Mouse (Mus musculus): ENCODE results near the gene Cyb561. TPM values are rescaled to one million over a fixed set of nuclear protein-coding genes. Genes with fewer than 3 reads are reported as not detected.

The Cyb561 gene
- polyA plus RNA-seq, 1 experiment from 2014 or later: 13.6 TPM

DNA sequence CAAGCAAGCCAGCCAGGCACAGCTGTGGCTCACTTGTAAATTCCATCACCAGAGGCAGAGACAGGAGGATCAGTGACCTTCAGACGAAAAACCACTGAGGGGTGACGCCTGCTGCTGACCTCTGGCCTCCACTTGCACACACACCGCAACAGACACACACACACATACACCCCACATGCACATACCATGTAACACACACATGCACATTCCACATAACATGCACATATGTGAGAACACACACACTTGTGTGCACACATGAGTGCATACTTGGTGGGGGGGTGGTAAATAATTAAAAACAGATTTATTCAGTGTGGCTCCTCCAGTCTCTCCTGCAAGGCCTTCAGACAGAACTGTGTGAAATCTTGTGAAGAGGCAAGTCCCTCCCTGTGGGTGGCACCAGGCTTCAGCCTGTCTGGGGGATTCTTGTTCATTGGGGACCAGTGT, 1.5 kb downstream of the Cyb561 start:
- Histone ChIP-seq H3K36me3 (no peaks in the 10 kb centered on the region), H3K4me3 (no peak overlapping the region), H3K9me3 (no peaks in the 10 kb centered on the region), H3K4me1 (peaks cover 9% of the 10 kb centered on the region; the same call in 1 of the 2 replicates), H3K9ac (no peak overlapping the region), H3K27ac (no peak overlapping the region), H3K27me3 (no peaks in the 10 kb centered on the region), H3K4me2 (replicated peaks) (no peak overlapping the region)
- 18% methylated on average over 3 of the region's 3 CpGs for WGBS
- ATAC-seq (ENCODE audit: insufficient number of reproducible peaks, insufficient read depth, low FRiP score, low TSS enrichment): no peak

DNA sequence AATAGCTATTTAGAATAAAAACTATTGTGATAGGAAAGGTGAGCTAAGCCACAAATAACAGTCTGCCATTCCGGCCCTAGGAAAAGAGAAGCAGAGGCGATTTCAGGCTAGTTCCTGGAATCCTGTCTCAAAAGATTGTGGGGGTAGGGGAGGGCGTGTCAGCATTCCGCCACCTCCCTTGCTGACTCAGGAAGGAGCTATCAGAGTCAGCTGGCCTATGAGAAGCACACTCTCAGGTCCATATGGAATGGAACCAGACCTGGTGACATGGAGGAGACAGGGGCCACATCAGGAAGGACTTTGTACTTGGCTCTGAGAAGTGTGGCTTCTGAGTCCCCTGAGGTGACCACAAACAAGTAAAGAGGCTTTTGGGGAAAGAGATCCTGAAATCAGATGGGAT, 2.6 kb downstream of the Cyb561 start:
- 64% methylated on average over 4 of the region's 4 CpGs for WGBS
- Histone ChIP-seq H3K9me3 (no peaks in the 10 kb centered on the region), H3K27me3 (0 out of 2 replicates have a peak, but pooled peaks cover 3% of the 10 kb centered on the region), H3K4me2 (replicated peaks) (no peak overlapping the region), H3K4me3 (no peak overlapping the region), H3K36me3 (no peaks in the 10 kb centered on the region), H3K9ac (no peak overlapping the region), H3K27ac (no peak overlapping the region), H3K4me1 (peaks cover 9% of the 10 kb centered on the region; the same call in 1 of the 2 replicates)
- no peak for ATAC-seq (ENCODE audit: insufficient number of reproducible peaks, insufficient read depth, low FRiP score, low TSS enrichment)

DNA sequence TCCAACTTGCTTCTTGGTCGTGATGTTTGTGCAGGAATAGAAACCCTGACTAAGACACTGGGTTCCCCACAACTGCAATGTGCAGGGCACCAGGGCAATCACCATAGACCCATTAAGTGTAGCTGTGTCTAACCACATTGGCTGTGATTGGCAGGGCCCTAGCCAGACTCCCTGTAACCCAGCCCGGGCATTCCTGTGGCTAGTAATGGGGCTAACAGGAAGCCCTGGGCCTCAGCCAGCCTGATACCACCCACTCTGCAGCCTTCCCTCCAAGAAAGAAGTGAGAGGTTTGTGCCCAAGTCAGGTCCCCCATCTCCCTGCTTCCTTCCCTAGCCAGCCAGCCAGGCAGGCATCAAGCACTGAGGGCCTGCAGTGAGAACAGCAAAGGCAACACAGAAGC, 4.9 kb downstream of the Cyb561 start:
- Histone ChIP-seq H3K9me3 (no peaks in the 10 kb centered on the region), H3K4me3 (no peak overlapping the region), H3K9ac (no peak overlapping the region), H3K4me1 (peaks cover 20% of the 10 kb centered on the region), H3K4me2 (replicated peaks) (no peak overlapping the region), H3K36me3 (no peaks in the 10 kb centered on the region), H3K27ac (no peak overlapping the region), H3K27me3 (peaks cover 22% of the 10 kb centered on the region)
- 71% methylated on average over 2 of the region's 2 CpGs for WGBS
- no peak for ATAC-seq (ENCODE audit: insufficient number of reproducible peaks, insufficient read depth, low FRiP score, low TSS enrichment)

DNA sequence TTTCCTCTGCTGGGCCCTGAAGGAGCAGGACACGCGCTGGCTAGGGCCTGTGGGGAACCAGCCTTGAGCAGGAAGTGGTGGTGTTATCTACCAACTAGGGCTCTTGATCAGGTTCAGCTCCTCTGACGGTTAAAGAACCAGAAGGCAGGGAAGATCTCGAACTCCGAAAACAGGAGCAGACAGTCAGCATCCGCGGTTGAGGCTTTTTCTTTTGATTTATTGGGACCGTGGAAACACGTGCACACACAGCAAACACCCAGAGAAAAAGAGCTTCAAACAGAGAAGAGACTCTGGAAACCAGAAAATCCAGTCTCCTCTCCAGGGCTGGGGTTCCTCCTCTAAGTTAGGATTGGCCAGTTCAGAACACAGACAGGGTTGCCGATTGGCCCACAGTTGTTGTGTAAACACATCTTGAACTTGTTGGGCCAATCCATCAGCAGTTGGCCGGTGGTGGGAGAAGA, 6.4 kb downstream of the Cyb561 start:
- peaks cover 31% of the 10 kb centered on the region for H3K27me3 ChIP-seq

DNA sequence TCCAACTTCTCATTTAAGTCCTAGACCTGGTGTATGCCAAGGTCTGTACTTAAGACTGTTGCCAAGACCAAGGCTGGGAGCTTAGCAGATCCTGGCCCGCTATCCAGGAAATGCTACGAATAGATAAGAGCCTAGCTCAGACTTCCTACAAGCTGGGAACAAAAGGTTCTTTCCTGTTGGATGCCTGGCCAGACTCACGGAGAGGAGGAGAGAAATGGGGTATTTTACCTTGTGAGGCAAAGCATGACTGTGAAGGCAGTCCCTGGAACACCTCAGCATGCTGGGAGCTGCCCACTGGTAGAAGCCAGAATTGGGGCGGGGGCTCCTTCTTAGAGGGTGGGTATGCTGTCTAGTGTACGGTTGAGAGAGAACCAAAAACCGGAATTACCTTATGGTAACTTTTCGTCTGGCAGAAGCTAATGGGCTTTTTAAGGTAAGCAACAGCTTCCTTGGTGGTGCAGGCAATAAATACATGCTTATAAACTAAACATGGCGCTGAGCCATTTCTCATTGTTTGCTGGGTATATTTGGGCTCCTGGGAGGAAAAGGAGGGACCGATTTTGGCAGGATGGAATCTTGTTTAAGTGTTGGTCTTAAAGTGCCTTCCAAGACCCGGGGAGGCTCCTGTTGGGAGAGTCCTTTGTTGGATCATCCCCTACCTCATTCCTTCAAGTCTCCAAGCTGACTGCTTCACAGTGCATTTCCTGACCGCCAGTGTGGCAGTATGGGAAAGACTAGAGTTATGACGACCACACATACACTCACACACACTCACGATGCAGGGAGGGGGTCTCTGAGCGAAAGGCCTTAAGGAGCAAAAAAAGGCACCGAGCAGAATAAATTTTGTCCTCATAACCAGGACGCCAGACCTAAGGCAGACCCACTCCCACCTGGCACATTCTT, 8.1 kb downstream of the Cyb561 start:
- Histone ChIP-seq H3K4me1 (peaks cover 18% of the 10 kb centered on the region), H3K9ac (peak overlapping the region; percentile 59; the same call in 1 of the 2 replicates), H3K4me3 (peak overlapping the region; percentile 69; the same call in 1 of the 2 replicates), H3K36me3 (no peaks in the 10 kb centered on the region), H3K27me3 (peaks cover 40% of the 10 kb centered on the region), H3K9me3 (no peaks in the 10 kb centered on the region), H3K4me2 (replicated peaks) (peak overlapping the region; percentile 99), H3K27ac (no peak overlapping the region)
- WGBS: 77% methylated on average over 16 of the region's 16 CpGs
- no peak for ATAC-seq (ENCODE audit: insufficient number of reproducible peaks, insufficient read depth, low FRiP score, low TSS enrichment)

More for the DNA sequence above, 6.4 kb downstream of the Cyb561 start:
- no peak overlapping the region for H3K9ac ChIP-seq
- H3K4me2 ChIP-seq (replicated peaks): no peak overlapping the region
- H3K36me3 ChIP-seq: no peaks in the 10 kb centered on the region
- no peaks in the 10 kb centered on the region for H3K9me3 ChIP-seq
- H3K4me3 ChIP-seq: no peak overlapping the region
- WGBS: 35% methylated on average over 11 of the region's 11 CpGs
- peaks cover 21% of the 10 kb centered on the region for H3K4me1 ChIP-seq
- ATAC-seq (ENCODE audit: insufficient number of reproducible peaks, insufficient read depth, low FRiP score, low TSS enrichment): no peak
- H3K27ac ChIP-seq: peak overlapping the region; percentile 14; the same call in 1 of the 2 replicates

DNA sequence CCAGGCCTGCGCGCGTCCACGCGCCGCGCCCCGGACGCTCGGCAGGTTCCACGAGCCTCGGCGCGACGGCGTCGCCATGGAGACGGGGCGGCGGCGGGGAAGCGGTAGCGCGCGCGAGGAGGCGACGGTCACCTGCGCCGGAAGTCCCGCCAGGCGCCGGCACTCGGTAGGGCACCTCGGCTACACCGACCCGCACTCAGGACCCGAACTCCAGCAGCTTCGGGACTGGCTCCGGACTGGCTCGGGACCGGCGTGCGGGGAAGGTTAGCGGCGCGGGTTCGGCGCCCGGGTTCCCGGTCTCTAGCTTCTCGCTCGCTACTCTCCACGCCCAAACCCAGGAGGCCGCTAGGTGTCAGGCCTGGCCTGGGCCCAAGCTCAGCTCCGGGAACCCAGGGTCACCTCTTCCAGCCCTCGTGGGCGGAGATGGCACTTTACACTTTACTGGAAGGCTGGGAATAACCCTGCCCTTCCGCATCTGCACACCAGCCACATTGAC, 9.0 kb downstream of the Cyb561 start:
- H3K4me3 ChIP-seq: peak overlapping the region; percentile 69
- peaks cover 18% of the 10 kb centered on the region for H3K4me1 ChIP-seq
- H3K36me3 ChIP-seq: no peaks in the 10 kb centered on the region
- H3K9ac ChIP-seq: peak overlapping the region; percentile 59
- H3K4me2 ChIP-seq (replicated peaks): peak overlapping the region; percentile 99
- no peaks in the 10 kb centered on the region for H3K9me3 ChIP-seq
- H3K27ac ChIP-seq: no peak overlapping the region
- ATAC-seq (ENCODE audit: insufficient number of reproducible peaks, insufficient read depth, low FRiP score, low TSS enrichment): peak; percentile 57; the same call in 1 of the 2 replicates
- under 1% methylated on average over 59 of the region's 59 CpGs for WGBS
- H3K27me3 ChIP-seq: peaks cover 40% of the 10 kb centered on the region

DNA sequence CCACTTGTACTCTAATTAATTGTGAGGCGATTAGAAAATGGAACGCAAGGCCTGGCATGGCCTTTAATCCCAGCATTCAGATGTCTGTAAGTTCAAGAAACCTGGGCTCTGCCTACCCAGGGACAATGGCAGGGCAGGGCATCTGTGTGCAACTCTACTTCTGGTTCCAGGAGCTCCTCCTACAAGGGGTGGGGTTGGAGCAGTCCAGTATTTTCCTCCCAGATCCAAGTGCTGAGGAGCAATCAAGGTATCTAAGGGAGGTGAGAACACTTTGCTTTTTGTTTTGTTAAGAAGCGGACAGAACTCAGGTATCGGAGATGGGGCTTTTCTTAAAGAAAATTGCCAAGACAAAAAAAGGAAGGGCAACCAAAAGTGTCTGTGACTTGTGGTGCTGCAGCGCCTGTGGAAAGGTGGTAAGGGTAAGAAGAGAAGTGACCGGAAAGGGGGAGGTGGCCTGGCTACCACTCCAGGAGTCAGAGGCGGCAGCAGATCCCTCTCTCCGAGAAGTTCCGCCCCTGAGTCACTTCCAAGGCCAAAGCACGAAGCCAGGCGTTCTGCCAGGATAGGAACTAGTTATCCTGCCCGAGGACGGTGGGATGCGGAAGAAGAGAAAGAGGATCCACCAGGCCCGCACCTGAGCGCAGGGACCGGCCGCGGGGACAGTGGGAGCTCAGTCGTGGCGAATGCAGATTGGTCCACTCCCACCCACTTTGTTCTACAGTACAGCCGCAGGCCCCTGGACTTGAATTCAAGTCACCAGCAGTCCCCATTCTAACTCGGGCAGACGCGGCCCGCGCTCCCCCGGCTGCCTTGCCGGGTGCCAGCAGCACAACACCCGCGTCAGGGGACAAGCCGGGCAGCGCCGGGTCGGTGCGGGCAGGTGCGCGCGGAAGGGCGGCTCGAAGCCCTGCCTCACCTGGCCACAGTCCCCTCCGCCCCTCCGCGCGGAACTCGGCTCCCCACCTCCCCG, 9.7 kb downstream of the Cyb561 start:
- no peak overlapping the region for H3K27ac ChIP-seq
- H3K9me3 ChIP-seq: no peaks in the 10 kb centered on the region
- ATAC-seq (ENCODE audit: insufficient number of reproducible peaks, insufficient read depth, low FRiP score, low TSS enrichment): no peak
- peaks cover 42% of the 10 kb centered on the region for H3K27me3 ChIP-seq
- H3K9ac ChIP-seq: peak overlapping the region; percentile 59
- peaks cover 18% of the 10 kb centered on the region for H3K4me1 ChIP-seq
- H3K4me3 ChIP-seq: peak overlapping the region; percentile 69
- no peaks in the 10 kb centered on the region for H3K36me3 ChIP-seq
- peak overlapping the region; percentile 99 for H3K4me2 ChIP-seq (replicated peaks)
- 5% methylated on average over 47 of the region's 47 CpGs for WGBS

DNA sequence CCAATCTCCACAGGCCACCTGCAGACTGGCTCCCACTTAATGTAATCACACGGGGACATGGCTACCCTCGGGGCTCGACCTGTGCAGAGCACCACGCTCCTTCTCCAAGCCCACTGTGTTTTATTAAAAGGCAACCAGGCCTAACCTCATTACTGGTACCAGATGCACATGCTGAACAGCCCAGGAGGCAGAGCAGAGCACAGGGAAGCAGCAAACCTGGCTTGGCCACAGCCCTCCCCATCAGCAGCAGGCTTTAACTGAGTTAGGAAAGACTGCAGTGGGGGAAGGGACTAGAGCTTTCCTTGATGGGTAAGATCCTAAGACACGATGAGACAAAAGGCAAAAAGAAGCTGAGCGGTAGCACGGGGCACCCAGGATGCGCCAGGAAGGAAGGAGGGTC, 11.2 kb downstream of the Cyb561 start:
- H3K4me2 ChIP-seq (replicated peaks): no peak overlapping the region
- H3K4me1 ChIP-seq: peaks cover 15% of the 10 kb centered on the region
- H3K4me3 ChIP-seq: no peak overlapping the region
- WGBS: 63% methylated on average over 8 of the region's 8 CpGs
- H3K27ac ChIP-seq: no peak overlapping the region
- no peaks in the 10 kb centered on the region for H3K9me3 ChIP-seq
- no peak overlapping the region for H3K9ac ChIP-seq
- no peaks in the 10 kb centered on the region for H3K36me3 ChIP-seq
- H3K27me3 ChIP-seq: peaks cover 43% of the 10 kb centered on the region
- ATAC-seq (ENCODE audit: insufficient number of reproducible peaks, insufficient read depth, low FRiP score, low TSS enrichment): no peak

DNA sequence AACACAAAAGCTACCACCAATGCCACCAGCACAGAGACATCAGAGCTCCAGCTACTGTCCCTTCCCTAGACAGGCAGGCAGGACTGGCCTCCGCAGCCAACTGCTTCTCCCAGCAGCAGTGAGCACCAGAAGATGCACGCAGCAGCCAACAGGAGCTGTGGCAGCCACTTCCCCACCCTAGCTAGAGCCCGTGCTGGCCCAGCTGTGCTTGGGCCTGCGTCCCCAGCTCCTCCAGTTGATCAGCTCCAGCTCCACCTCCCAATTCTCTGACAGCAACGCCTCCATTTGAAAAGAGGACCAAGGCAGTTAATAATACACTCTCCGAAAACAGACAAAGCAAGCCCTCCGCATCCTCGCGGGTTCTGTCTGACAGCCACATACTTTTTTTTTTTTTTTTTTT, 14.4 kb downstream of the Cyb561 start:
- 77% methylated on average over 9 of the region's 9 CpGs for WGBS
- Histone ChIP-seq H3K4me2 (replicated peaks) (no peak overlapping the region), H3K4me3 (no peak overlapping the region), H3K36me3 (no peaks in the 10 kb centered on the region), H3K9ac (no peak overlapping the region), H3K27me3 (peaks cover 26% of the 10 kb centered on the region), H3K9me3 (no peaks in the 10 kb centered on the region), H3K27ac (no peak overlapping the region), H3K4me1 (peaks cover 12% of the 10 kb centered on the region; the same call in 1 of the 2 replicates)
- no peak for ATAC-seq (ENCODE audit: insufficient number of reproducible peaks, insufficient read depth, low FRiP score, low TSS enrichment)

DNA sequence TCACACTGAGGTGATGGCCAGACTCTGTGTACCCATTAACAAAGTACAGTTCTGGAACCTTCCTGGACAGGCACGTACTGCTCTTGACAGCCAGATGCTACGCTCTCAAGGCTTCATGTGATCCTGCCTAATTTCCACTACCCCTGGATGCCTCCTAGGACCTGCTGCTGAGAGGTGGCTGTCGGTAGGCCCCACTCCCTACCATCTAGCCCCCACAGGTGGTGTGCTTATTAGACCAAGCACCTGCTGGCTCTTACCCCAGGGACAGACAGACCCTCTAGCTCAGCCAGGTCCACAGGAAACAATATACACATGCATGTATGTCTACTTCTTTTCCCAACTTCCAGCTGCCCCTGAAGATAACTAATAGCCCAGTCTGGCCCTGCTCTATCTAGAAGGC, 16.2 kb downstream of the Cyb561 start:
- H3K9me3 ChIP-seq: no peaks in the 10 kb centered on the region
- no peak overlapping the region for H3K4me2 ChIP-seq (replicated peaks)
- WGBS: 90% methylated on average over 3 of the region's 3 CpGs
- no peak for ATAC-seq (ENCODE audit: insufficient number of reproducible peaks, insufficient read depth, low FRiP score, low TSS enrichment)
- H3K4me3 ChIP-seq: no peak overlapping the region
- peaks cover 3% of the 10 kb centered on the region; the same call in 1 of the 2 replicates for H3K4me1 ChIP-seq
- no peaks in the 10 kb centered on the region for H3K36me3 ChIP-seq
- peaks cover 12% of the 10 kb centered on the region; the same call in 1 of the 2 replicates for H3K27me3 ChIP-seq
- no peak overlapping the region for H3K9ac ChIP-seq
- H3K27ac ChIP-seq: no peak overlapping the region

DNA sequence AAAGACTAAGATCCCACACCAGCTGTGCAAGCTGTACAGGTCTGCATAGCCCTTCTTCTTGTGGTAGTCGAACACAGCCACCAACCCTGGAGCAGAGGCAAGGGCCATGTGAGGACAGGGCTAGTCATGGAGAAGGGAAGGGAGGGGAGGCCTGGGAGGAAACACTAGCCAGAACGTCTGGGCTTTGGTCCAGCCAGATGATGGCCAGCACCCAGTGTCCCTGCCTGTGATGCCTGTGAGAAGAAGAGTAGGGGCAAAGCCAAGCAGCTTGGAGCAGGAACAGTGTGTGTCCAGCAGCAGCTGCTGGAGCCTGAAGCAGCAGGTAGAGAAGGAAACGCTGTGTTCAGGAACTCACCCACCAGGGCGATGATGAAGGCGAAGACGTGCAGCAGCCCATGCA, 16.9 kb downstream of the Cyb561 start:
- no peak for ATAC-seq (ENCODE audit: insufficient number of reproducible peaks, insufficient read depth, low FRiP score, low TSS enrichment)
- H3K4me3 ChIP-seq: no peak overlapping the region
- H3K27ac ChIP-seq: no peak overlapping the region
- 85% methylated on average over 6 of the region's 6 CpGs for WGBS
- no peak overlapping the region for H3K9ac ChIP-seq
- no peaks in the 10 kb centered on the region for H3K36me3 ChIP-seq
- H3K4me1 ChIP-seq: peaks cover 3% of the 10 kb centered on the region; the same call in 1 of the 2 replicates
- peaks cover 8% of the 10 kb centered on the region; the same call in 1 of the 2 replicates for H3K27me3 ChIP-seq
- no peaks in the 10 kb centered on the region for H3K9me3 ChIP-seq
- no peak overlapping the region for H3K4me2 ChIP-seq (replicated peaks)
